Mouse (Mus musculus): ENCODE measurements around the gene Esp8. TPM values are rescaled to one million over a fixed set of nuclear protein-coding genes. Genes with fewer than 3 reads are reported as not detected.

The Esp8 gene
- total and polyA plus RNA-seq, 3 experiments = not detected

DNA sequence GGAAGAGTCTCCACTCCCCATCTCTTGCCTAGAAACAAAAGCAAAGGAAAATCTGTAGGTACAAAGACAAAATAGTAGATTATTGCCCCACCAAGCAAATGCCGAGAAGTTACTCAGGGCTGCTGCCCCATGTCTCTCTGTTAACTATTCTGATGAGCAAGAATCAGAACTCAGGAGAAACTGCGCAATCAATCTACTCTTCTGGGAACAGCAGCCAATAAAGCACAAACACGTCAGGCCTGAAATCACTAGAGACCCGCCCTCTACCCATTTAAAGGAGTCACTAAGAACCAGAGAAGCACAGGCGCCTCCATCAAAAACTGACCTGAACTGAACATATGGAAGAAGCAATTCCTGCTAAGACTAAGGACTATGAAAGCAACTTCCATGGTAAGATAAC, 41.4 kb downstream of the Esp8 start, which contains the start of gene Esp6:
Esp6 (plus strand) TSS at position 301 of the 400 bp plus-strand sequence.
- DNase-seq (ENCODE audit: low read depth, low spot score) = no peak
- no peaks in the 10 kb centered on the region for H3K36me3 ChIP-seq (ENCODE audit: control insufficient read depth in 1 of 2, insufficient read depth in 2 of 2, low read length in 2 of 2)
- no peaks in the 10 kb centered on the region for H3K27me3 ChIP-seq (ENCODE audit: control insufficient read depth in 1 of 2, insufficient read depth in 2 of 2, low read length in 2 of 2)
- TF ChIP-seq GABPA (IDR thresholded peaks at IDR 0.05; ENCODE audit: low read depth, low read length) = no peak
- no peak for TF ChIP-seq TBP (IDR thresholded peaks at IDR 0.05; ENCODE audit: low read depth, low read length)
- TF ChIP-seq NRF1 (IDR thresholded peaks at IDR 0.05; ENCODE audit: insufficient read depth, low read depth, low read length, poor library complexity, severe bottlenecking) = no peak
- TF ChIP-seq TCF12 (IDR thresholded peaks at IDR 0.05; ENCODE audit: low read depth, low read length) = no peak
- no peak for TF ChIP-seq EP300 (IDR thresholded peaks at IDR 0.05; ENCODE audit: low read depth in 1 of 2, low read length in 2 of 2)
- TF ChIP-seq USF1 (IDR thresholded peaks at IDR 0.05; ENCODE audit: low read depth, low read length) = no peak
- no peak for TF ChIP-seq JUND (IDR thresholded peaks at IDR 0.05; ENCODE audit: low read depth, low read length)
- no peak within 1 kb of the TSS for H3K27ac ChIP-seq (ENCODE audit: control insufficient read depth, low read depth, low read length)
- H3K9ac ChIP-seq (ENCODE audit: control insufficient read depth, low read depth, low read length, poor library complexity, severe bottlenecking) = no peak within 1 kb of the TSS
- H3K9me3 ChIP-seq (replicated peaks; ENCODE audit: insufficient read depth, low read length) = no peaks in the 10 kb centered on the region
- H3K79me2 ChIP-seq (ENCODE audit: control insufficient read depth, insufficient read depth, low read length, poor library complexity) = no peaks in the 10 kb centered on the region
- H3K4me1 ChIP-seq (ENCODE audit: control insufficient read depth in 1 of 2, insufficient read depth in 2 of 2, low read length in 2 of 2) = no peaks in the 10 kb centered on the region
- H3K4me3 ChIP-seq (ENCODE audit: control insufficient read depth in 1 of 2, insufficient read depth in 1 of 2, low read depth in 2 of 2, low read length in 2 of 2) = no peak within 1 kb of the TSS

Other genes starting within 250 kb of the Esp8 start
- gene Crisp1, start 200.8 kb upstream of the Esp8 start, total RNA-seq (2012; rRNA removed) = not detected in 2 replicates
- gene Crisp1, start 200.8 kb upstream of the Esp8 start, polyA plus RNA-seq (2012; ENCODE audit: insufficient read depth in 1 of 2, insufficient read length in 2 of 2, low read depth in 1 of 2, low replicate concordance in 2 of 2, missing spikeins in 1 of 2) = not detected
- gene Esp6, start 41.5 kb downstream of the Esp8 start, total RNA-seq (2012; rRNA removed) = not detected in 2 replicates
- not detected for gene Esp6, start 41.5 kb downstream of the Esp8 start, polyA plus RNA-seq (2012; ENCODE audit: insufficient read depth in 1 of 2, insufficient read length in 2 of 2, low read depth in 1 of 2, low replicate concordance in 2 of 2, missing spikeins in 1 of 2)
- not detected in 2 replicates for gene Esp4, start 78.6 kb downstream of the Esp8 start, total RNA-seq (2012; rRNA removed)
- gene Esp4, start 78.6 kb downstream of the Esp8 start, polyA plus RNA-seq (2012; ENCODE audit: insufficient read depth in 1 of 2, insufficient read length in 2 of 2, low read depth in 1 of 2, low replicate concordance in 2 of 2, missing spikeins in 1 of 2) = not detected
- gene Esp3, start 112.1 kb downstream of the Esp8 start, total RNA-seq (2012; rRNA removed) = not detected in 2 replicates
- not detected for gene Esp3, start 112.1 kb downstream of the Esp8 start, polyA plus RNA-seq (2012; ENCODE audit: insufficient read depth in 1 of 2, insufficient read length in 2 of 2, low read depth in 1 of 2, low replicate concordance in 2 of 2, missing spikeins in 1 of 2)
- gene Esp1, start 207.1 kb downstream of the Esp8 start, total RNA-seq (2012; rRNA removed) = not detected in 2 replicates
- gene Esp1, start 207.1 kb downstream of the Esp8 start, polyA plus RNA-seq (2012; ENCODE audit: insufficient read depth in 1 of 2, insufficient read length in 2 of 2, low read depth in 1 of 2, low replicate concordance in 2 of 2, missing spikeins in 1 of 2) = not detected